Mouse (Mus musculus): ENCODE data around the gene Slc25a41.

Gene Slc25a41

GRCm38 (mm10) chr17:56990115-56990746 lies 51.2 kb downstream of the Slc25a41 start, which contains the start of gene Clpp:
TSS of gene Clpp (plus strand) at chr17:56990305.
- peak; percentile 96 for DNase-seq

DNA sequence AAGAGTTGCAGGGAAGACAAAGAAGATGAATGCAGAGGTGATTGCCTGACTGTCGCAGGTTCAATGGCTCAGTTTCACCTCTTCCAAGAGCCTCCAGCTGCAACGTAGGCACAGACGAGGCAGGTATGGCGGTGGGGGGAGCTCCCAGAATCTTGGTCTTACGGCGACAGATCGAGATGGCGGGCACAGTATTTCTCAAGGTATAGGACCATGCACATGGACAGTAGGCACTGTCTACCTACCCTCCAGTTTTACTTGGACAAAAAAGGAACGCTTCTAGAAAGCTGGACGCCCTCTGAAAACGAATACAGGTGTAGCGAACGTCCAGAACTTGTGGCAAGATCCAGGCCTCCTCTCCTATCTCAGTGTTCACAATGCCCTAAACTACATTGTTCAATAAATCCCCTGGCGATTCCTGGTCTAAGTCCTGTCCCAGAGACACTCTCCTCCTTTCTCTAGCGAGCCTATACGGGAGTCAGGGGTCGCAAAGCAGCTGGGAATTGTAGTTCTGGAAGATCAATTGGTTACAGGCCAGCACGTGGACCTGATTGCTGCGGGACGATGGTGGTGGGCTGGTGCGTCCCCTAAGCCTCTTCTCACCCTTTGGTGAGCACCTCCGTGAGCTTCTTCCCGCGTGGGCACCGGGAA lies 51.9 kb downstream of the Slc25a41 start:
- peak; percentile 89 for DNase-seq

- no peak for DNase-seq
Observed at GRCm38 (mm10) chr17:56988921-56989430, 52.5 kb downstream of the Slc25a41 start.

DNA sequence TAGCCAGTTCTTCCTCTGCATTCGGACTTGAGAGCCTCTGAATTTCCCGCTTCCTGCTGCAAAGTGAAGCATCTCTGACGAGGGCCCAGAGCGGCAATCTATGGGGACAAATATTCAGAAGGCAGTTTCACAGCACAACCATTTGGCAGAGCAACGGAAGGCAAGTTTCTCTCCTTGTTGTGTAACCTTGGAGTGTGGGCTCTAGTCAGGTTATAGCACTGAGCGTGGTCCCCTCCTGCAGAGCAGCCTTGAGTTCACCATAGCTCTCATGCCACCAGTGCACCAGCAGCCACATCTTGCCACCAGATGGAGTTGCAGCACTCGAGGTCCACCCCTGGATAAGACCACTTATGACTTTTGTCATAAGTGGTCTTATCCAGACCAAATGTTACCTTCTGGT lies 53.0 kb downstream of the Slc25a41 start:
- DNase-seq = no peak

GRCm38 (mm10) chr17:56986105-56986805 lies 55.2 kb downstream of the Slc25a41 start:
- no peak for DNase-seq

GRCm38 (mm10) chr17:56985656-56986055 lies 55.8 kb downstream of the Slc25a41 start:
- no peak for DNase-seq

GRCm38 (mm10) chr17:56984886-56985285 lies 56.6 kb downstream of the Slc25a41 start:
- no peak for DNase-seq
